Comparison of ENCODE assay signal across 1 mouse cellular context in genomic region chr11:101449596-101449995, GRCm38 (mm10). TPM values are rescaled to one million over a fixed set of nuclear protein-coding genes. Genes with fewer than 3 reads are reported as not detected.
"Had no signal": no experiment of that assay in that cellular context is flagged by ENCODE, and none has a peak within 500 bp of the region (broad histone marks: within the 10 kb centered on the region; RNA-seq: fewer than 3 reads in every experiment).

No protein-coding gene starts in this region.

RNA-seq across cellular contexts. Expression of gene Rnd2, which starts 15.2 kb away (rescaled TPM):
- total RNA-seq: monocyte, adult 5-6 weeks had no signal

RNA-seq across cellular contexts. Expression of gene Ptges3l, which starts 24.5 kb away (rescaled TPM):
- total RNA-seq: monocyte, adult 5-6 weeks had no signal
